Mouse (Mus musculus): Measurements from ENCODE around the gene Eif2s1.

- TF ChIP-seq EP300 (IDR thresholded peaks at IDR 0.05; ENCODE audit: low read depth) (no peak), CTCF (IDR thresholded peaks at IDR 0.05; ENCODE audit: low read depth) (no peak)
These were observed 50.2 kb downstream of the Eif2s1 start for GRCm38 (mm10) chr12:78911707-78912417.

All from liver, postnatal 0 days (tissue).